Mouse (Mus musculus): ENCODE measurements around the gene Rpl19.

Gene Rpl19

DNA sequence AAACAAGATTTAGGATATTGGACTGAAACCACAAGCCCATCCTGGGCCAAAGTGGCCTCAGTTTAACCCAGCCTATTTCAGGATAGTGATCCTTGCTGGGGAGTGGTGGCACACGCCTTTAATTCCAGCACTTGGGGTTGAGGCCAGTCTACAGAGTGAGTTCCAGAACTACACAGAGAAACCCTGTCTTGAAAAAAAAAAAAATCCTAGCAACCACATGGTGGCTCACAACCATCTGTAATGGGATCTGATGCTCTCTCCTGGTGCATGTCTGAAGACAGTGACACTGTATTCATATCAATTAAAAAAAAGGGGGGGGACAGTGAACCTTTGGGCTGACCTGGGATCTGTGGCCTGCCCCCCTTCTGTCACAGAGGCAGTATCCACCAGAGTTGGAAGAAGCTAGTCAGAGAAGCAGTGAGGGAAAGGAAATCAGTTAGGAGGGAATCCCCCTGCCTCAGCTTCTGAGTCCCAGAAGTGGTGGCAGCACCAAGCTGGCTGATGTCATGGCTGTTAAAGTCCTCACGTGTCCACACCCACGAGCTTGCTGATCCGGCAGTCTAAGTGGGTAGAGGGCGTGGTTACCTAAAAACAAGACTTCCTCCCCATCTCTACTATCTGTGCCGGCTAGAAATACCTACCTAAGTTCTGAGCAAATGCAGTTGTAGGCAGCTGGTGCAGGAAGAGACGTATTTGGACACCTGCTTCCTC lies 27.5 kb upstream of the Rpl19 start:
- DNase-seq (ENCODE audit: low read depth, low spot score), result no peak

DNA sequence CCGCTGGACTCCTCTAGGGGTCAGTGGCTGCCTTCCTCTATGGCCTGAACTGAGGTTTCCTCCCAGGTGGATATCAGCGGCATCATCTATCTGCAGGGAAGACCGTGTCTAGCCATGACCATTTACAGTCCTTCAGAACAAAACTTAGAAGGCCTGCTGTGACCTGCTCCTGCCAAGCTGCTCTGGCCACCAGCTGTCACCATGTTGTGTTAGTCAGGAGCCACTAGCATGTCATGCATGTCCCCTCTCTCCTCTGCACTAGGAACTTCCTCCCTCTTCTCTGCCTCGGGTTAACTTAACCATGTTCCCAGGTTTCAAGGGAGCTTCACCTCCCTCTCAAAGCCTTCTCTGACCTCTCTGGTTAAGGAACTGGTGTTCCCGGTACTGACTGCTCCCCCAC lies 26.8 kb upstream of the Rpl19 start:
- no peak for DNase-seq (ENCODE audit: low read depth, low spot score)

DNA sequence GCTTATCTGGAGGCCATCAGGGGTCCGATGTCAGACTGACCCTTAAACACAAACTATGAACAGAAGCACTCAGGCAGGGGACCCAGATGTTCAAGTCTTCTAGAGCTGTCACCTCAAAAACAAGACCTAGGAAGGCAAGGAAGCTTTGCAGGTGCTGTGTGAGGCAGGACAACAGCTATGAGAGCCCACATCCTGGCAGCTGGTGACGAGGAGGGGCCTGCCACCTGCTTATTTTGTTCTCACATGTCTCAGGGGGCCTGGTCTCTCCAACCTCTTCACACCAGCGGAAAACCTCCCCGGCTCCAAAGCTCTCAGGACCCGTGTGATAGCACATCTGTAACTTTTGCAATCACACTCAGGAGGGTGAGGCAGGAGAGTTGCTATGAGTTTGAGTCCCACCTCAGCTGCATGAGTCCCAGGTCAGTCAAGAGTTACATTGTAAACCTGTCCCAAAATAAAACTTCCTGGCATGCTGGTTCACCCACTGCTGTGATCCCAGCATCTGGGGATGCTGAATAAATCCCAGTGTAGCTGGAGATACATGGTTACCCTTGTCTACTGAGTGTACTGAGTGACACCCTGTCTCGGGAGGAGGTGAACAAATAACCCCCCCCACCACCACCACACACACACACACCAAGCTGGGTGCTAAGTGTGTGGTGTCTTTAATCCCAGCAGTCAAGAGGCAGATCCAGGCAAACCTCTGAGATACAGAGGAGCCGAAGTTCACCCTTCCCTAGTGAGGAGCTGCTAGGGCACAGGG lies 26.0 kb upstream of the Rpl19 start:
- DNase-seq (ENCODE audit: low read depth, low spot score), result no peak

DNA sequence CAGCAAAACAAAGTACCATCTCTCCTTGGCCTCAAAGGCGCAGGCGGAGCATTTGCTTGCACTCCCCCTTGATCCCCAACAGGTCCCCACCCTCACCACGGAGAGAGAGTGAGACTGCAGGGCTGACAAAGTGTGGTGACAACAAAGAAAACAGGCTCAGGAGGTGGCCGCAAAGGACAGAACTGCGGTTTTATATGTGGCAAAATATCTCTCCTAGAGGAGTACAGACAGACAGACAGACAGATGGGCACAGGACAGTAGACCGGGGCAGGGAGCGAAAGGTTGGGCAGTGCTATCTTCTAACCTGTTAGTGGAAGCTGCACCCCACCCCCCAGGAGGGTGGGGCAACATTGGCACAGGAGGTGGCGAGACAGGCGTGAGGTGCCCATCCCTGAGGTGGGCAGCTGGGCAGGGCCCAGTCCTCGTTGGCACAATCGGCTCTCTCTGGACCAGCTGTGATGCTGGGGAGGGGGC lies 25.1 kb upstream of the Rpl19 start:
- no peak for DNase-seq (ENCODE audit: low read depth, low spot score)

DNA sequence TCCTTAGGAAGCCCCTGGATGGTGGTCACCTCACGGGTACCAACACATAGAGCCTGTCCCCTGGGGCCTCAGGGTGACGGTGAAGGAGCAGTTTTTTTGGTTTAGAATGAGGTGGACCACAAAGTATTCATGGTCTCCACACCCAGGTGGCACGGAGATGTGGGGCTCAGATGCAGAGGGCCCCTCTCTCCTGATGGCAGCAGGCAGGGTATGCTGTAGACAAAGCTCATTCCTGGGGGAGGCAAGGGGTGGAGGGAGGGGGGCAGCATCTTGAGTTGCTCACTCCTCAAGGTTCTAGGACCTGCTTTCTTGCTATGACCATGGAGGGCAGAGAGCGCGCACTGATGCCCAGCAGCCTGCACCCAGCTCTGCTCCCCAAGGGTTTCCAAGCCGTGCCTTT lies 24.5 kb upstream of the Rpl19 start:
- no peak for DNase-seq (ENCODE audit: low read depth, low spot score)

DNA sequence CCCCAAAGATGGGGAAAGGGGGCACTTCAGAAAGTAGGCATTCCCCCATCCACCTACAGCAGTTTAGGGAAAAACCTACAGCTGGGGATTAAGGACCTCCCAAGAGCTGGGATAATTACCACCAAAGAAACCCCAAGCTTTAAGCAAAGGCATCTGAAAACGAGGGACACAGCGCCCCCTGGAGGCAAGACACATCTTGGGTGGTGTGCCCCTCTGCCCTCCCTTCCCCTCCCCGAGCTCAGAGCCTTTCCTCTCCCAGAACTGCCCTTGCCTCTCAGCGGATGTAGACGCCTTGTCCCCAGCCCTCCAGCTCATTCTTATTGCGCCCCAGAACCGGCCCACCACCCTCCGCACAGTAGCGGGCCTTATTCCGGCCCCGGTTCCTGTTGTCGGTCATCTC lies 23.9 kb upstream of the Rpl19 start:
- DNase-seq (ENCODE audit: low read depth, low spot score), result peak; percentile 89

DNA sequence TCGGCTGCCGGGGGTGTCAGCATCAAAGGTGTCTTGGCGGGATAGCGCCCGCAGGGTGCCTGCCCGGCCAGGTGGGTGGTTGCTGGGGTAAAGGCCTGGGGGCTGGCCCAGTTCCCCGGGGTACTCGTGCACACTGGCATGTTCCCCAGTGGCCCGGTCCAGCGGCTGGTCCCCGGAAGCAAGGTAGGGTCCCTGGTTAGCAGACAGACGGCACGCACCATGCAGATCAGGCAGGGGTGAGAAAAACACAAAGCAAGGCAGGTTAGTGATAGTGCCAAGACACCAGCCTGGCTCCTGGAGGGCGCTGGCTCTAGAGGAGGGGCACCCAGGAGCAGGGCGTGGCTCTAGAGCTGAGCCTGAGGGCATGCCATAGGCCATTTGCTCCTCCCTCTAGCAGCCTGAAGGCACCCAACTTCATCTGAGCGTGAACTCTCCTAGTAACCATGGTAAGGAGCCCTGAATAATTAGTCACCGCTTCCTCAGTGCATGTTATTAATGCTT lies 23.3 kb upstream of the Rpl19 start:
- DNase-seq (ENCODE audit: low read depth, low spot score), result peak; percentile 45

DNA sequence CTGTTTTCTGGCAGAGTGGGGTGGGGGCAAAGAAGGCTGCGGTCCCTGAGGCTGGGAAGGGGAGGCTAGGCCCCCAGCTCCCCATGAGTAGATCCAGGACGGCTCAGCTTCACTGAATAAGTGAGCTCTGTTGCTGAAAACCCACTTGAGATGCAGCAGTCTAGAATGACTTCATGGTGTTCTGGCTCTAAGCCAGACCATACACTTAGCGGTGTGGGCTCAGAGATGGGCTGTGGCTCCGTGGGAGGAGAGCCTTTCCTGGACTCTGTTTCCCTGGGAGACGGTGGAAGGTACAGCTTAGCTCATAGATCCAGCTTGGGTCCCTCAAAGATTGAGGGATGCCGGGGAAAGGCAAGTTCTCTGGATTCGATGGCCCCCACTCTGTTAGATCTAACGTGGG lies 22.3 kb upstream of the Rpl19 start:
- DNase-seq (ENCODE audit: low read depth, low spot score), result no peak

DNA sequence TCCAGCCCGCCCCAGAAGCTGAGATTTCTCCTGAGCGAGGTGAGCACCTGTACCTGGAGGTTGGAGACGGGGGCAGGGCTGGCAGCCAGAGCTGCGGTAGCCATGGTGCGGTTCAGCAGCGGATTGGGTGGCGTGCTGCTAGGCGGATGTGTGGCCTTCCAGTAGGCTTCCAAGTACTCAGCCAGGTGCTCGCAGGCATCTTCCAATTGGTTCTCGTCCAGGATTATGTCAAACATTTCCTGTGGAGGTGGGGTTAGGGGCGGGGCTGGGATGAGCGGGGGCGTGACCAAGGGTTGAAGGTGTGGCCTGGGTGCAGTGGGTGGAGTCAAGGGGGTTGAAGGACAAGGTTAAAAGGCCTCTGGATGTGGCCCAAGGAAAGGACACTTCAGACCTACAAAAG lies 21.4 kb upstream of the Rpl19 start:
- DNase-seq (ENCODE audit: low read depth, low spot score), result peak; percentile 98

DNA sequence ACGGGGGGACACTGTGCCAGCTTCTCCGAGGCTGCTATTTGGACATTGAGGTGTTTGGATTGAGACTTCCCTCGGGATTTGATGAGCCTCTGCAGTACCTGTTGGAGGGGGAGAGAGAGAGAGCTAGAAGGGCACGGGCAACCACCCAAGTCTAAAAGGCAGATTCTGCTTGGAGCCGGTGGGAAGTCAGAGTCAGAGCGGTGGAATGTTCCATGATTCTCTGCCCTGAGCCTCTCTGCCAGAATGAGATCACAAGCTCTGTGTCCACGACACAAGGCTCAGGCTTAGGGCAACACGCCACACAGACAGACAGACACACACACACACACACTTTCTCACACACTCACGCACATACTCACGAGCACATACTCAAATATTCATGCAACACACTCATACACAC lies 20.8 kb upstream of the Rpl19 start:
- DNase-seq (ENCODE audit: low read depth, low spot score), result no peak

DNA sequence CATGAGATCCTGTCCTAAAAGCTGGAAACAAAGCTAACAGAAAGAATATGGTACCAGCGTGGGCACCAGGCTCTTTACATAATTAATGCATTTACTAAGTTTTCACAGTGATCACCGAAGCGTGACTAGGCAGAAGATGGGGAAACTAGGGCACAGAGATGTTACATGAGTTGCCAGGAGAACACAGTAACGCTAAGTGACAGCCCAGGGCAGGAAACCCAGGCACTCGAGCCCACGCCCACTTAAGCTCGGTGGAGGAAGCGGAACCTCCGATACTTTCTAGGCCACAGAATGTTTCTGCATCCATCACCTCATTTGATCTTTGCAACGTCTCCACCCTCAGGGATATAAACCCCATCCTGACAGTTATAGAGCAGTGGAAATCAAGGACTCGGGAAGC lies 18.4 kb upstream of the Rpl19 start:
- no peak for DNase-seq (ENCODE audit: low read depth, low spot score)

DNA sequence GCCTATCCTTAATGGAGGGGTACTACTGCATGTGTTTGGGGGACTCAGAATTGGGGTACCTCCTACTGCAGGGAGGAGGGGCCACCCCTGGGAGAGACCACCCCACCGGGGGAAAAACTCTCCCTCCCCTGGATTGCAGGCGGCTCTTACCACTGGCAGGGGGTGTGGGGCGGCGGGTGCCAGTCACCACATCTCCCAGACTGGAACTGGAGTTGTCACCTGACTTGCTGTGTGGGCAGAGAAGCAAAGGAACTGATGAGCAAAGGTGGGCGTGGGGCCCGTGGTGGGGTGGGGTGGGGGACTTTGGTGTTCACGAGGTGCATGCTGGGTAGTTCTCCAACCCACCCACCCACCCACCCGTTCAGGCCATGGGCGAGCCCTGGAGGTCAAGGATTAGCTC lies 14.8 kb upstream of the Rpl19 start:
- no peak for DNase-seq (ENCODE audit: low read depth, low spot score)

DNA sequence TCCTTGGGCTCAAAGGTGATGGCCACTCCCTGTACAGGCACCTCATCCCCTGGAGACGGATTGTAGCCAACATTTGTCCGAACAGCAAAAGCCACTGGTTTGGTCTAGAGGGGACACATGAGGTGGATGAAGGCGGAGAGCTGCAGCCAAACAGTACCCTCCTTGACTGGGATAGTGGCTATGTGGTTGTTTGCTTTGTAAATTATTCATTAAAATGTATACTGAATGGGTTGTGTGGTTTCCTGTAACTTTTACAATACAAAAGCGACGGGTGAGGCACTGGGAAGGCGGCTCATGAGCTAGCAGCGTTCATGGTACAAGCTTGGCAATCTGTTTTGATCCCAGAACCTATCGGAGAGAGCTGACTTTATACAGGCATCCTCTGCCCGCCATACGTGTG lies 13.7 kb upstream of the Rpl19 start:
- DNase-seq (ENCODE audit: low read depth, low spot score), result peak; percentile 73

DNA sequence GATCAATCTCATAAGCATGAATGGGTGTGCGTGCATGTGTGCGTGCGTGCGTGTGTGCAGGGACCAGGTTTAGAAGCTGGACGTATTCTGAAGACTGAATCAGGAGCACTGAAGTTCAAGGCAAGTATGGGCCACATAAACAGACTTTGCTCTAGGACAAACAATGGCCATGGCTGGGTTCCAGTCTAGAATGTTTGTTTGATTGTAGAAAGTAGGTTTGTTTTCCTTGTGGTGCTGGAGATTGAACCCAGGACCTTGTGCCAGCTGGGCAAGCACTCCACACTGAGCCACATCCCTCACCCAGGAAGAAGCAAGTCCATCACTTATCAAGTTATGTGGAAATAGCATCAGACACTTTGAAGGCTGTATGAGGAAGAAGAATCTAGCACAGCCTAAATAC lies 10.3 kb upstream of the Rpl19 start:
- DNase-seq (ENCODE audit: low read depth, low spot score), result no peak

DNA sequence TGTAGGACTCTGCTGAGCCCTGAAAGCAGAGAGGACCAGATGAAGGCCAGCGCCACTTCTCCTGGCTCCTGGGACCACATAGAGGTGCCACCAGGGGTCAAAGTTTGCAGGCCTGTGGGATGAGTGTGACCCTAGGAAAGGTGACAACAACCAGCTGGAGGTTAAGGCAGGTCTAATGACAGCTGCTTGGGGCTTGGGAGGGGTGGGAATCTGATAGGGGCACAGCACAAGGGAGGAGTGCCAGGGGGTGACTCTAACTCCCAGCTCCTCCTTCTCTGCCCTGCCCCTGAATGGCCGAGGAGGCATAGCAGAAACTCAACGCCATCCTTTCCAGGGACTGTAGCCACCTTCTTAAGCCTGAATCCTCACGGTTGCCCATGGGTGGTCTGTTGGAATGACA lies 9.7 kb upstream of the Rpl19 start:
- no peak for DNase-seq (ENCODE audit: low read depth, low spot score)

DNA sequence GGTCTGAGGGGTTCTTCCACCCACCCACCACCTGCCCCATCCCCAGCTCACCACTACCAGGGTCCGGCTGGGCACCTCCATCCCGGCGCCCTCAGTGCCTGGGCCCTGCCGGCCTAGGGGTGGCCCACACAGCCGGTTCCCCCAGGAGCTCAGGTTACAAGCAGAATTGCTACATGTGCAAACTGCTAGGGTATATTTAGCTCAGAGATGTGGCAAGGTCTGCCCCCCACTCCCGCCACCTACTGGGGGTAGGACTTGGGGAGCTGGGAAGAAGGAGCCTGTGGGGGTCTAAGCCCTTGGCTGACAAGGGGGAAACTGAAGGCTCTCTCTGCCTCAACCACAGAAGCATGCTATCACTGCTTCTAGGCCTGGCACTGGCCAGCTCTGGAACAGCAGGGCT lies 8.3 kb upstream of the Rpl19 start:
- no peak for DNase-seq (ENCODE audit: low read depth, low spot score)

DNA sequence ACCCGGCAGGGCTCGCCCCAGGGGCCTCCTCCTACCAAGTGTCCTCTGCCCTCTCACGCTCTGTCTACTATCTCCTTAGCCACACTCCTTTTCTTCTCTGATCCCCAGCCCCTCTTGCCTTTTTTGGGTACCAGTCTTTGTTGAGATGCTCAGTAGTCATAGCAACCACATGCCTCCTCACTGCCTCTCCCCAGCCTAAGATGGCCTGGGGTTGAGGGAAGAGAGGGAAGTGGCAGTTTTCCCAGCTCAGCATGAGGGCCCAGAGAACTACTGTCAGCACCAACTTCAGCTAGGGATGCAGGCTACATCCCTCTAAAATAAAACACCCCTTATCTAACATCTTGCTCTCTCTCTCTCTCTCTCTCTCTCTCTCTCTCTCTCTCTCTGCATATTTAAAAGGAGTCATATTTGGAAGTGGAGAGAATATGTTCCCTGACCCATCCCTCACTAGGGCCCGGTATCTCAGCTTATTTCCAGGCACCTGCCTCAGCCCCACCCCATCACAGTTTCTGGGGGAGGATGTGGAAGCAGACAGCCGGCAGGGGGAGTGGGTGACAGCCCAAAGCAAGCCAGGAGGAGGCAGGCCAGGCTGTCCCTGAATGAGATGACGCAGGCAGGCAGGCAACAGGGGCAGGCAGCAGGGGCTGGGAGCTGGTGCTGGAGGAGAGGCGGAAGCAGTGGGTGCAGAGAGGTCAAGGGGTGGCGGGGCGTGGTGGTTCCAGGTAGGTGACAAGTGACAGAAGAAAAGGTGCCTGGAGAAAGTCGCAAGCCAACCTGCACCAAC lies 7.5 kb upstream of the Rpl19 start:
- peak; percentile 76 for DNase-seq (ENCODE audit: low read depth, low spot score)

DNA sequence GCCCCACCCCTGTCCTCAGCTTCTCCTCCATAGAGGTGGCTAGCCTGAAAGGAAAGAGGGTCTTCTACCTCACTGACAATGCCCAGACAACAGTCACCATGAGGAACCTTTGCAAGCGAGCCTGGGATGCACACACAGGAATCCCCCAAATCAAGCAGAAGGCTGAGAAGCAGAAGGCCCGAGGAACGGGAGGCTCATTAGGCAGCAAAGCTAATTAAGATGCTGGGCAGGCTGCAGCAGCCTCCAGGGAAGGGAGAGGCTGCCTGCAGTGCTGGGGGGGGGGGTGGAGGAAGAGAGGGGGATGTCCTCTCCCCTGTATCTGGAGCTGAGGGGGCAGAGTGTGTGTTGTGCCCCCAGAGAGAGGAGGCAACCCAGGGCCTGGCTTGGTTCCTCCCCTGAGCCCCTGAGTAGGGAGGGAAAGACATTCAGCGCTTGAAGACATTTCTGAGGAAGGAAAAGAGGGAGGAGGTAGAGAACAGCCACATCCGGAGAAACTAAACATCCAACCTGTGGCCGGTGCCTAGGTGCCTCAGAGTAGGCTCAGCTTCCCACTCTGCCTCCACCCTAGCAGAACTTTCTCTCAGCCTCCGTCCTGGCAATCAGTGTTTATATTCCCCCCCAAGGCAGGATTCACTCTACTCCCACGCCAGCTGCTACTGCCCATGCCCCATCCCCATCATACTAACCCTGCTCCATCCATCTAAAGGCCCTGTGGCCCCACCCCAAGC lies 6.5 kb upstream of the Rpl19 start:
- no peak for DNase-seq (ENCODE audit: low read depth, low spot score)

DNA sequence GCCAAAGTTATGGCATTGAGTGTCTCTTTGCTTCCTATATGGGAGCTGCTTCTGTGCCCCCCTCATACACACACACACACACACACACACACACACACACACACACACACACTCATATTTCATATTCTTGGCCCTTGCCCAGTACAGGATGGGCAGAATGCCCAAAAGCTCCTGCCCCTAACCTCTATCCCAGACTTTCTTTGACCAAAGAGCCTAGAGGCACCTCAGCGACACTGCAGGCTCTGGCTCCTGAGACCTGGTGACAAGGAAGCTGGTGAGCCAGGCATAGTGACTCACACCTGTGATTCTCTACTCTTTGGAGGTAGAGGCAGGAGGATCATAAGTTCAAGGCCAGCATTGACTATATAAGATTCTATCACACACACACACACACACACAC lies 5.8 kb upstream of the Rpl19 start:
- DNase-seq (ENCODE audit: low read depth, low spot score), result no peak

DNA sequence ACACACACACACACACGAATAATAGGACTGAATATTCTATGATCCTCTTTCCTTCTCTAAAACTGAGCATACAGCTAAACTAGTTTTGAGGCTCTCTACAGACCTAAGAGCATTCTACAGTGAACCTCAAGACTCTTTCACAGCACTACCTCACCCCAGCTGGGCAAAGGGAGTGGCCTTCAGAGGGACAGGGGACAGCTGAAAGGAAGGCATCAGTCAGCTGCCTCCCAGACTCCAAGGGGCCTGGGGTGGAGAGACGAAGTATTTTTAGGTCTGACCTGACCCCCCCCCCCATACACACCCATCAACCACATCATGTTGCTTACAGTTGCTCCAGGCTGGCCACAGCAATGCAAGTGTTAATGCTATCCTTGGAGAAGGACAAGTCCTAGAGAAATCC lies 5.4 kb upstream of the Rpl19 start:
- no peak for DNase-seq (ENCODE audit: low read depth, low spot score)

DNA sequence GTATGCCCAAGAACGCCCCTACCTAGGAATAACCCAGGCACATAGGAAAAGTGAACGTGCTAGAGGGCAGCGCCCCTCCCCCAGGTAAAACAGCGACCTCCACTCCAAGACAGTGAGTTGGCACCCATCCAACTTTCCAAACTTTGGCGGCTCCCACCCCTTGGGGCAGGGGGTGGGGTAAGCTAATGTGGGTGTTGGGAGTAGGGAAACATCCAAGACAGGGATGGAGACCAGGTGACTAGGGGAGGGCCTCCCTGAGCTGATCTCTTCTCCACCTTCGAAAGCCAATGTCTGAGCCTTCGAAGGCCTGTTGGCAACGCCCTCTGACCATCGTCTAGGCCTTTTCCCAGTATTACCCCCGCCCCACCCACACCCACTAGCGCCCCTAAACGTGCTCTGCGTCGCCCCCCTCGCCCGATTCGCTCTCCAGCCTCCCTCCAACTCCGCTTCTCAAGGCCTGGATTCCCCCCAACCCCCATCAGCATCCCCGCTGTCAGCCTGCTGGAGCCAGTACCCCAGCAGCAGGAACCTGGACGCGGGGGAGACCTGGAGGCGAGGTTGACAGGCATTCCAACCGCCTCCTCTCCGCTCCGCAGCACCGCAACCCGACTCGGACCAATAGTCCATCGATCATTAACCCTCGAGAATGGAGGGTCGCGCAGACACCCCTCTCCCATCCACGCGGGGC lies 4.8 kb upstream of the Rpl19 start:
- no peak for DNase-seq (ENCODE audit: low read depth, low spot score)

Measured in R1 (cell line).